Comparison of ENCODE assay signal across 29 mouse cellular contexts in genomic region chr3:105898861-105899260, GRCm38 (mm10). TPM values are rescaled to one million over a fixed set of nuclear protein-coding genes. Genes with fewer than 3 reads are reported as not detected.
DNase-seq lines count a peak whose midpoint lies in the region; ATAC-seq and TF ChIP-seq lines count a peak whose summit lies in the region.
"Had no signal": no experiment of that assay in that cellular context is flagged by ENCODE, and none has a peak within 500 bp of the region (broad histone marks: within the 10 kb centered on the region; RNA-seq: fewer than 3 reads in every experiment).

No protein-coding gene starts in this region.

- no peak overlapping the region for H3K9ac ChIP-seq in forebrain, embryonic 11.5 days (ENCODE audit: low read length)
- H3K9ac ChIP-seq in forebrain, embryonic 16.5 days (replicated peaks; ENCODE audit: low read depth, low read length) = no peak overlapping the region
- H3K9ac ChIP-seq in heart, embryonic 11.5 days (ENCODE audit: low read depth, low read length) = no peak overlapping the region
- no peak overlapping the region for H3K9ac ChIP-seq in neural tube, embryonic 13.5 days
- no peak overlapping the region for H3K9ac ChIP-seq in neural tube, embryonic 15.5 days (replicated peaks)
- H3K9ac ChIP-seq: forebrain, embryonic 13.5 days; hindbrain, embryonic 12.5 days; liver, embryonic 12.5 days; liver, postnatal 0 days had no signal

- H3K4me3 ChIP-seq in forebrain, embryonic 11.5 days (ENCODE audit: low read depth, low read length) = no peak overlapping the region
- no peak overlapping the region for H3K4me3 ChIP-seq in forebrain, embryonic 16.5 days (replicated peaks; ENCODE audit: low read length)
- H3K4me3 ChIP-seq in heart, embryonic 11.5 days (ENCODE audit: low read depth, low read length) = no peak overlapping the region
- no peak overlapping the region for H3K4me3 ChIP-seq in neural tube, embryonic 13.5 days
- no peak overlapping the region for H3K4me3 ChIP-seq in neural tube, embryonic 15.5 days (replicated peaks)
- no peak overlapping the region for H3K4me3 ChIP-seq in left cerebral cortex, adult 2 months
- H3K4me3 ChIP-seq: erythroblast, embryonic 14.5 days; forebrain, embryonic 13.5 days; hindbrain, embryonic 12.5 days; liver, embryonic 12.5 days had no signal

- no peak overlapping the region for H3K4me2 ChIP-seq in forebrain, embryonic 11.5 days (ENCODE audit: low read depth, low read length, severe bottlenecking)
- no peak overlapping the region for H3K4me2 ChIP-seq in forebrain, embryonic 16.5 days (ENCODE audit: low read length)
- no peak overlapping the region for H3K4me2 ChIP-seq in heart, embryonic 11.5 days
- H3K4me2 ChIP-seq in neural tube, embryonic 13.5 days = no peak overlapping the region
- no peak overlapping the region for H3K4me2 ChIP-seq in neural tube, embryonic 15.5 days
- H3K4me2 ChIP-seq: forebrain, embryonic 13.5 days; hindbrain, embryonic 12.5 days; liver, embryonic 12.5 days; midbrain, embryonic 11.5 days had no signal

- ATAC-seq in forebrain, embryonic 11.5 days (replicated peaks; ENCODE audit: low FRiP score) = 0 out of 2 replicates have a peak, but pooled peaks have one; percentile 4
- no peak for ATAC-seq in forebrain, embryonic 16.5 days
- peak; percentile 23; the same call in 1 of the 2 replicates for ATAC-seq in heart, embryonic 11.5 days (replicated peaks; ENCODE audit: insufficient number of reproducible peaks, low FRiP score, low TSS enrichment)
- peak; percentile 23; the same call in 1 of the 2 replicates for ATAC-seq in neural tube, embryonic 13.5 days (ENCODE audit: low read depth)
- ATAC-seq in neural tube, embryonic 15.5 days (ENCODE audit: low FRiP score) = no peak
- ATAC-seq: intestine, embryonic 16.5 days; liver, embryonic 12.5 days; liver, postnatal 0 days had no signal

- intact Hi-C loops in heart, postnatal 14 days (cut with DNase I) = loop anchor here (1.0 kb wide), 1 partner anchor 225 kb away; no protein-coding TSS in a partner anchor
- intact Hi-C loops in left cerebral cortex, adult 2 months (cut with DNase I) = loop anchor here (1.0 to 5.0 kb wide), 5 partner anchors 97 to 225 kb away; partner anchors contain the start of genes Ddx20 and Rap1a

- no peak overlapping the region for H3K27ac ChIP-seq in forebrain, embryonic 11.5 days (ENCODE audit: low read depth, low read length)
- H3K27ac ChIP-seq in forebrain, embryonic 16.5 days (ENCODE audit: low read length) = no peak overlapping the region
- no peak overlapping the region for H3K27ac ChIP-seq in heart, embryonic 11.5 days (ENCODE audit: low read depth, low read length)
- H3K27ac ChIP-seq in neural tube, embryonic 13.5 days (replicated peaks) = no peak overlapping the region
- H3K27ac ChIP-seq in neural tube, embryonic 15.5 days (replicated peaks) = no peak overlapping the region
- H3K27ac ChIP-seq in left cerebral cortex, adult 2 months = no peak overlapping the region
- H3K27ac ChIP-seq: forebrain, embryonic 13.5 days; hindbrain, embryonic 12.5 days; kidney, postnatal 0 days; liver, embryonic 12.5 days had no signal

- H3K27me3 ChIP-seq in forebrain, embryonic 11.5 days (ENCODE audit: control insufficient read depth, insufficient read depth, low read length) = no peaks in the 10 kb centered on the region
- H3K27me3 ChIP-seq in forebrain, embryonic 16.5 days (replicated peaks; ENCODE audit: control insufficient read depth, insufficient read depth, low read length) = no peaks in the 10 kb centered on the region
- H3K27me3 ChIP-seq in heart, embryonic 11.5 days (ENCODE audit: control insufficient read depth, insufficient read depth, low read length) = peaks cover 15% of the 10 kb centered on the region; the same call in 1 of the 2 replicates
- H3K27me3 ChIP-seq in neural tube, embryonic 13.5 days = no peaks in the 10 kb centered on the region
- no peaks in the 10 kb centered on the region for H3K27me3 ChIP-seq in neural tube, embryonic 15.5 days (replicated peaks)
- H3K27me3 ChIP-seq: forebrain, embryonic 13.5 days; hindbrain, embryonic 12.5 days had no signal

- no peaks in the 10 kb centered on the region for H3K36me3 ChIP-seq in forebrain, embryonic 11.5 days (ENCODE audit: control insufficient read depth, insufficient read depth, low read length)
- H3K36me3 ChIP-seq in forebrain, embryonic 16.5 days (ENCODE audit: control insufficient read depth, insufficient read depth) = no peaks in the 10 kb centered on the region
- no peaks in the 10 kb centered on the region for H3K36me3 ChIP-seq in heart, embryonic 11.5 days (ENCODE audit: control insufficient read depth, insufficient read depth, low read length)
- no peaks in the 10 kb centered on the region for H3K36me3 ChIP-seq in neural tube, embryonic 13.5 days
- H3K36me3 ChIP-seq in neural tube, embryonic 15.5 days = no peaks in the 10 kb centered on the region
- H3K36me3 ChIP-seq: G1E; hindbrain, embryonic 12.5 days; liver, embryonic 12.5 days had no signal

- no peak for TF ChIP-seq CTCF in left cerebral cortex, adult 2 months (IDR thresholded peaks at IDR 0.05)

- H3K4me1 ChIP-seq in forebrain, embryonic 11.5 days (replicated peaks; ENCODE audit: control insufficient read depth, insufficient read depth, low read length) = no peaks in the 10 kb centered on the region
- H3K4me1 ChIP-seq in forebrain, embryonic 16.5 days (replicated peaks; ENCODE audit: control insufficient read depth, insufficient read depth, low read length) = no peaks in the 10 kb centered on the region
- H3K4me1 ChIP-seq in heart, embryonic 11.5 days (ENCODE audit: control insufficient read depth, insufficient read depth, low read length) = peaks cover 13% of the 10 kb centered on the region
- 0 out of 2 replicates have a peak, but pooled peaks cover 7% of the 10 kb centered on the region for H3K4me1 ChIP-seq in neural tube, embryonic 13.5 days (replicated peaks)
- no peaks in the 10 kb centered on the region for H3K4me1 ChIP-seq in neural tube, embryonic 15.5 days
- H3K4me1 ChIP-seq: hindbrain, embryonic 12.5 days had no signal

- H3K9me3 ChIP-seq in forebrain, embryonic 11.5 days (ENCODE audit: control insufficient read depth, low read length) = no peaks in the 10 kb centered on the region
- H3K9me3 ChIP-seq in forebrain, embryonic 16.5 days (ENCODE audit: control insufficient read depth, low read length) = no peaks in the 10 kb centered on the region
- no peaks in the 10 kb centered on the region for H3K9me3 ChIP-seq in heart, embryonic 11.5 days (replicated peaks; ENCODE audit: control insufficient read depth, low read length)
- H3K9me3 ChIP-seq in neural tube, embryonic 13.5 days = no peaks in the 10 kb centered on the region
- no peaks in the 10 kb centered on the region for H3K9me3 ChIP-seq in neural tube, embryonic 15.5 days (replicated peaks)
- H3K9me3 ChIP-seq: forebrain, embryonic 13.5 days; G1E; hindbrain, embryonic 12.5 days; liver, embryonic 12.5 days had no signal

- DNase-seq in forebrain, embryonic 11.5 days (ENCODE audit: low spot score) = peak; percentile 35
- no peak for DNase-seq in heart, postnatal 14 days
- no peak for DNase-seq in left cerebral cortex, adult 2 months (ENCODE audit: extremely low spot score in 1 of 2, low spot score in 2 of 2)
- DNase-seq in adipocyte (ENCODE audit: low spot score) = no peak
- DNase-seq: cerebellum, adult 2 months; cerebellum, postnatal 14 days; kidney, adult 8-10 months; kidney, postnatal 4 days; left cerebral cortex, postnatal 4 days; liver, postnatal 0 days; right cerebral cortex, adult 18-20 months; spleen, adult 18-20 months; thymus, postnatal 14 days had no signal

- 91% methylated on average over 11 of the region's 11 CpGs for WGBS in forebrain, embryonic 11.5 days
- 94% methylated on average over 11 of the region's 11 CpGs for WGBS in forebrain, embryonic 16.5 days
- WGBS in heart, embryonic 11.5 days (ENCODE audit: insufficient replicate concordance) = 43% methylated on average over 11 of the region's 11 CpGs
- 90% methylated on average over 11 of the region's 11 CpGs for WGBS in neural tube, embryonic 13.5 days
- WGBS in neural tube, embryonic 15.5 days = 93% methylated on average over 11 of the region's 11 CpGs

RNA-seq across cellular contexts. Expression of gene Tmigd3, which starts 28.2 kb away (rescaled TPM):
- 0.21 TPM in 1 of 2 replicates, not detected in the other for polyA plus RNA-seq in forebrain, embryonic 11.5 days (2014; fragmentation: Nextera tagmentation; extraction: Ambion mirVana)
- polyA plus RNA-seq in forebrain, embryonic 16.5 days (2015; fragmentation: Nextera tagmentation; extraction: Ambion mirVana) = 0.58 TPM in 1 of 2 replicates, not detected in the other
- 0.33 and 0.46 TPM in 2 replicates for polyA plus RNA-seq in heart, embryonic 11.5 days (2014; fragmentation: Nextera tagmentation; extraction: Ambion mirVana)
- under 1 TPM in 1 of 2 experiments, not detected in 1; 0.24 TPM for total RNA-seq in heart, postnatal 14 days (2021)
- not detected in 2 replicates for polyA plus RNA-seq in neural tube, embryonic 13.5 days (2015; fragmentation: Nextera tagmentation; extraction: Ambion mirVana)
- not detected in 2 replicates for polyA plus RNA-seq in neural tube, embryonic 15.5 days (2015; fragmentation: Nextera tagmentation; extraction: Ambion mirVana)
- under 1 TPM in 1 of 2 experiments, not detected in 1; 0.75 TPM for total RNA-seq in left cerebral cortex, adult 2 months (2021)
- total RNA-seq: adrenal gland, postnatal 25 days; gastrocnemius, postnatal 14 days; layer of hippocampus, postnatal 25 days; left cerebral cortex, postnatal 4 days; midbrain, postnatal 0 days had no signal
- polyA plus RNA-seq: erythroblast, embryonic 14.5 days; forebrain, embryonic 13.5 days; hindbrain, embryonic 12.5 days; midbrain, embryonic 11.5 days; midbrain, postnatal 0 days had no signal

RNA-seq across cellular contexts. Expression of gene Adora3, which starts 28.2 kb away (rescaled TPM):
- 0.23 TPM in 1 of 2 replicates, not detected in the other for polyA plus RNA-seq in forebrain, embryonic 11.5 days (2014; fragmentation: Nextera tagmentation; extraction: Ambion mirVana)
- polyA plus RNA-seq in forebrain, embryonic 16.5 days (2015; fragmentation: Nextera tagmentation; extraction: Ambion mirVana) = 0.11 TPM in 1 of 2 replicates, not detected in the other
- polyA plus RNA-seq in heart, embryonic 11.5 days (2014; fragmentation: Nextera tagmentation; extraction: Ambion mirVana) = 0.10 TPM in 1 of 2 replicates, not detected in the other
- total RNA-seq in heart, postnatal 14 days (2021) = under 1 TPM in 1 of 2 experiments, not detected in 1; 0.24 TPM
- not detected in 2 replicates for polyA plus RNA-seq in neural tube, embryonic 13.5 days (2015; fragmentation: Nextera tagmentation; extraction: Ambion mirVana)
- polyA plus RNA-seq in neural tube, embryonic 15.5 days (2015; fragmentation: Nextera tagmentation; extraction: Ambion mirVana) = 0.27 and 0.42 TPM in 2 replicates
- total RNA-seq in left cerebral cortex, adult 2 months (2021) = 1 to 10 TPM in 1 of 2 experiments, under 1 TPM in 1; 0.66 to 1.1 TPM
- total RNA-seq: adrenal gland, postnatal 25 days; gastrocnemius, postnatal 14 days had no signal
- polyA plus RNA-seq: erythroblast, embryonic 14.5 days; G1E; hindbrain, embryonic 12.5 days; midbrain, embryonic 11.5 days had no signal

RNA-seq across cellular contexts. Expression of gene I830077J02Rik, which starts 33.6 kb away (rescaled TPM):
- 0.52 and 0.64 TPM in 2 replicates for polyA plus RNA-seq in forebrain, embryonic 11.5 days (2014; fragmentation: Nextera tagmentation; extraction: Ambion mirVana)
- polyA plus RNA-seq in forebrain, embryonic 16.5 days (2015; fragmentation: Nextera tagmentation; extraction: Ambion mirVana) = 0.34 TPM in 1 of 2 replicates, not detected in the other
- 2.6 and 2.9 TPM in 2 replicates for polyA plus RNA-seq in heart, embryonic 11.5 days (2014; fragmentation: Nextera tagmentation; extraction: Ambion mirVana)
- total RNA-seq in heart, postnatal 14 days (2021) = under 1 TPM; 0.81 to 0.88 TPM
- polyA plus RNA-seq in neural tube, embryonic 13.5 days (2015; fragmentation: Nextera tagmentation; extraction: Ambion mirVana) = 0.21 and 0.33 TPM in 2 replicates
- 0.54 and 1.8 TPM in 2 replicates for polyA plus RNA-seq in neural tube, embryonic 15.5 days (2015; fragmentation: Nextera tagmentation; extraction: Ambion mirVana)
- total RNA-seq in left cerebral cortex, adult 2 months (2021) = 1 to 10 TPM in 1 of 2 experiments, under 1 TPM in 1; 0.84 to 1.5 TPM

Comparison
In these comparisons a context has a peak if more than half of its experiments do, and no peak if none do; other contexts are left out.
1. ATAC-seq: peak in forebrain, embryonic 11.5 days (single experiment), heart, embryonic 11.5 days (single experiment) and neural tube, embryonic 13.5 days (single experiment); none in forebrain, embryonic 16.5 days (single experiment) and neural tube, embryonic 15.5 days (single experiment).